Mouse (Mus musculus): ENCODE results near the gene Zfp248.

GRCm38 (mm10) chr6:118408510-118408909 lies 46.8 kb downstream of the Zfp248 start:
- TF ChIP-seq POLR2A (IDR thresholded peaks at IDR 0.05; ENCODE audit: control insufficient read depth, extremely low read depth, insufficient read depth, low read length, poor library complexity) (no peak), CTCF (IDR thresholded peaks at IDR 0.05; ENCODE audit: borderline replicate concordance, control insufficient read depth, extremely low read depth, insufficient read depth, low read length, poor library complexity) (no peak)
